8 mouse cellular contexts compared by ENCODE assay signal in genomic region chr13:97007501-97008265, GRCm38 (mm10). TPM values are rescaled to one million over a fixed set of nuclear protein-coding genes. Genes with fewer than 3 reads are reported as not detected.
A peak's percentile ranks its signal among the peaks of the same experiment; 100 is the strongest.
DNase-seq lines count a peak whose midpoint lies in the region; ATAC-seq lines count a peak whose summit lies in the region.

No protein-coding gene starts in this region.

- H3K27me3 ChIP-seq in heart, embryonic 13.5 days (replicated peaks), result no peaks in the 10 kb centered on the region
- H3K27me3 ChIP-seq in hindbrain, embryonic 13.5 days, result no peaks in the 10 kb centered on the region
- peaks cover 18% of the 10 kb centered on the region; the same call in 1 of the 2 replicates for H3K27me3 ChIP-seq in liver, embryonic 12.5 days (replicated peaks)

- peak overlapping the region; percentile 81 for H3K9ac ChIP-seq in heart, embryonic 13.5 days
- peak overlapping the region; percentile 49 for H3K9ac ChIP-seq in hindbrain, embryonic 13.5 days
- H3K9ac ChIP-seq in liver, embryonic 12.5 days, result peak overlapping the region; percentile 63

- WGBS in heart, embryonic 13.5 days, result under 1% methylated on average over 19 of the region's 21 CpGs
- 2% methylated on average over 19 of the region's 21 CpGs for WGBS in hindbrain, embryonic 13.5 days
- WGBS in liver, embryonic 12.5 days (ENCODE audit: insufficient replicate concordance), result under 1% methylated on average over 19 of the region's 21 CpGs

- H3K27ac ChIP-seq in heart, embryonic 13.5 days (replicated peaks), result no peak overlapping the region
- H3K27ac ChIP-seq in hindbrain, embryonic 13.5 days, result 0 out of 2 replicates have a peak overlapping the region, but pooled peaks have one; percentile 55
- H3K27ac ChIP-seq in liver, embryonic 12.5 days, result peak overlapping the region; percentile 80

- peak overlapping the region; percentile 57 for H3K4me3 ChIP-seq in heart, embryonic 13.5 days
- peak overlapping the region; percentile 42 for H3K4me3 ChIP-seq in hindbrain, embryonic 13.5 days
- H3K4me3 ChIP-seq in liver, embryonic 12.5 days, result peak overlapping the region; percentile 55

- peak overlapping the region; percentile 92 for H3K4me2 ChIP-seq in heart, embryonic 13.5 days
- peak overlapping the region; percentile 65 for H3K4me2 ChIP-seq in hindbrain, embryonic 13.5 days
- peak overlapping the region; percentile 90 for H3K4me2 ChIP-seq in liver, embryonic 12.5 days

- H3K4me1 ChIP-seq in heart, embryonic 13.5 days, result peaks cover 26% of the 10 kb centered on the region
- H3K4me1 ChIP-seq in hindbrain, embryonic 13.5 days (replicated peaks), result peaks cover 6% of the 10 kb centered on the region; the same call in 1 of the 2 replicates
- H3K4me1 ChIP-seq in liver, embryonic 12.5 days, result peaks cover 23% of the 10 kb centered on the region

- no peaks in the 10 kb centered on the region for H3K9me3 ChIP-seq in heart, embryonic 13.5 days
- H3K9me3 ChIP-seq in hindbrain, embryonic 13.5 days, result no peaks in the 10 kb centered on the region
- H3K9me3 ChIP-seq in liver, embryonic 12.5 days (replicated peaks), result no peaks in the 10 kb centered on the region

- intact Hi-C loops in heart, postnatal 25 days (cut with DNase I), result loop anchor here (10.0 kb wide), 1 partner anchor 153 kb away; no protein-coding TSS in a partner anchor

- no peak for ATAC-seq in heart, embryonic 13.5 days (ENCODE audit: extremely low read depth, insufficient number of reproducible peaks, low FRiP score, low TSS enrichment)
- peak; percentile 86 for ATAC-seq in hindbrain, embryonic 13.5 days (ENCODE audit: low FRiP score)
- peak; percentile 92 for ATAC-seq in liver, embryonic 12.5 days
- ATAC-seq in monocyte, adult 5-6 weeks (replicated peaks; ENCODE audit: insufficient number of reproducible peaks, low FRiP score, low TSS enrichment, poor library complexity, severe bottlenecking), result no peak

- H3K36me3 ChIP-seq in heart, embryonic 13.5 days, result no peaks in the 10 kb centered on the region
- no peaks in the 10 kb centered on the region for H3K36me3 ChIP-seq in hindbrain, embryonic 13.5 days
- H3K36me3 ChIP-seq in liver, embryonic 12.5 days, result no peaks in the 10 kb centered on the region

- no peak for DNase-seq in heart, postnatal 25 days (ENCODE audit: low spot score)
- peak; percentile 34 for DNase-seq in MEL-GATA-1-ER (ENCODE audit: extremely low read depth, low read depth)
- DNase-seq in embryo, embryonic 9.5 days (ENCODE audit: extremely low spot score), result peak; percentile 65
- peak; percentile 42 to 49 for DNase-seq in right cerebral cortex, postnatal 10 days (ENCODE audit: low spot score in 2 of 2)

RNA-seq across cellular contexts. Expression of gene 1700029F12Rik, which starts 26.5 kb away (rescaled TPM):
- not detected in 2 replicates for polyA plus RNA-seq in heart, embryonic 13.5 days (2015; fragmentation: Nextera tagmentation; extraction: Ambion mirVana)
- total RNA-seq in heart, postnatal 25 days (2021), result not detected
- polyA plus RNA-seq in hindbrain, embryonic 13.5 days (2015; fragmentation: Nextera tagmentation; extraction: Ambion mirVana), result not detected in 2 replicates
- polyA plus RNA-seq in liver, embryonic 12.5 days (2016; fragmentation: Nextera tagmentation; extraction: Ambion mirVana), result not detected in 2 replicates
- total RNA-seq in monocyte, adult 5-6 weeks (2017), result not detected in 3 replicates

RNA-seq across cellular contexts. Expression of gene Fam169a, which starts 59.4 kb away (rescaled TPM):
- polyA plus RNA-seq in heart, embryonic 13.5 days (2015; fragmentation: Nextera tagmentation; extraction: Ambion mirVana), result 5.1 and 6.9 TPM in 2 replicates
- under 1 TPM; 0.10 to 0.20 TPM for total RNA-seq in heart, postnatal 25 days (2021)
- 21.8 and 23.4 TPM in 2 replicates for polyA plus RNA-seq in hindbrain, embryonic 13.5 days (2015; fragmentation: Nextera tagmentation; extraction: Ambion mirVana)
- polyA plus RNA-seq in liver, embryonic 12.5 days (2016; fragmentation: Nextera tagmentation; extraction: Ambion mirVana), result 3.8 and 4.3 TPM in 2 replicates
- total RNA-seq in monocyte, adult 5-6 weeks (2017), result 0.10 to 0.64 TPM (median 0.19 TPM) in 3 replicates

Comparison
In these comparisons a context has a peak if more than half of its experiments do, and no peak if none do; other contexts are left out.
1. ATAC-seq: peak in hindbrain, embryonic 13.5 days (single experiment) and liver, embryonic 12.5 days (single experiment); none in heart, embryonic 13.5 days (single experiment) and monocyte, adult 5-6 weeks (single experiment).
2. Peak in every context shown above with its lines, with median percentiles within 50 percentile points of each other: H3K4me2 ChIP-seq, H3K4me3 ChIP-seq and H3K9ac ChIP-seq.